Mouse (Mus musculus): ENCODE data around the gene Klk5. TPM values are rescaled to one million over a fixed set of nuclear protein-coding genes. Genes with fewer than 3 reads are reported as not detected.

Gene Klk5
- polyA plus RNA-seq, 1 experiment from 2014 or later = not detected

DNA sequence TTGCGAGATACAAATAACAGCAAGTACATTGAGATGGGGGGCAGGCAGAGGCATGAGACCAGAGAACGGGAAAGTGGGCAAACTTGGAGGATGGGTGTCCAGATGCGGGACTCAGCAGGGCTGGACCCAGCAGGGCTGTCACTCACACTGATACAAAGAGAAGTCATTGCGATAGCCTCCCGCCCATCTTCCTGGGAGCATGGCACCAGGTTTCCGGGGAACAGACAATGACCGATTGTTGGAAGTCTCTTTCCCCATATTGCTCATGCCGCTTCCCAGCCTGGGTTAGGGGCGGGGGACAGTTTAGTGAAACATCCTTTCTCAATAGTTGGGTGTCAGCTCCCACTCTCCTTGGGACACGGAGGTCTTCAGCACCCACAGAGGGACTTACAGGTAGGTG, 17.6 kb upstream of the Klk5 start, which contains the start of gene Klk6:
Gene Klk6, plus strand, starts transcription at position 301 of the 400 bp plus-strand sequence.
- H3K27me3 ChIP-seq (ENCODE audit: control insufficient read depth, insufficient read depth, low read length) = no peaks in the 10 kb centered on the region
- no peaks in the 10 kb centered on the region for H3K4me1 ChIP-seq (ENCODE audit: control insufficient read depth, insufficient read depth, low read length)
- no peak within 1 kb of the TSS for H3K4me2 ChIP-seq
- H3K9me3 ChIP-seq (ENCODE audit: control insufficient read depth, low read length) = no peaks in the 10 kb centered on the region
- WGBS = 80% methylated on average over 10 of the region's 10 CpGs
- H3K4me3 ChIP-seq (ENCODE audit: low read depth, low read length) = no peak within 1 kb of the TSS
- no peak within 1 kb of the TSS for H3K9ac ChIP-seq (ENCODE audit: low read length)
- DNase-seq (ENCODE audit: low spot score, missing footprints) = no peak
- no peaks in the 10 kb centered on the region for H3K36me3 ChIP-seq (ENCODE audit: control insufficient read depth, insufficient read depth, low read length)
- H3K27ac ChIP-seq (ENCODE audit: low read depth, low read length) = no peak within 1 kb of the TSS
- no peak for ATAC-seq (ENCODE audit: low FRiP score)

DNA sequence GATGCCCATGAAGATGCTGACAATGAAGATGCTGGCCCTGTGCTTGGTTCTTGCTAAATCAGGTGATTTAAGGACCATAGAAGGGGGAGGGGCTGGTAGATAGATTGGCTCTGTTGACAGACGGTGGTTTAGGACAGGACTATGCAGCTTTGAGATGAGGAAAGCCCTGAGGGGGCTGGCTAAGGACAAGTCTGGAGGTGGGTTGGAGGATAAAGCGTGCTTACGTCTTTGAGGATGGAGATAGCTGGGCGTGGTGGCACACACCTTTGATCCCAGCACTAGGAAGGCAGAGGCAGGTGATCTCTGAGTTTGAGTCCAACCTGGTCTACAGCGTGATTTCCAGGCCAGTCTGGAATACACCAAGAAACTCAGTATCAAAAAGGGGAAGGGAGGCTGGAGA, 15.7 kb upstream of the Klk5 start:
- no peak overlapping the region for H3K27ac ChIP-seq (ENCODE audit: low read depth, low read length)
- H3K9ac ChIP-seq (ENCODE audit: low read length) = no peak overlapping the region
- H3K36me3 ChIP-seq (ENCODE audit: control insufficient read depth, insufficient read depth, low read length) = no peaks in the 10 kb centered on the region
- WGBS = 84% methylated on average over 5 of the region's 5 CpGs
- H3K27me3 ChIP-seq (ENCODE audit: control insufficient read depth, insufficient read depth, low read length) = no peaks in the 10 kb centered on the region
- no peak overlapping the region for H3K4me2 ChIP-seq
- H3K9me3 ChIP-seq (ENCODE audit: control insufficient read depth, low read length) = no peaks in the 10 kb centered on the region
- no peak overlapping the region for H3K4me3 ChIP-seq (ENCODE audit: low read depth, low read length)
- H3K4me1 ChIP-seq (ENCODE audit: control insufficient read depth, insufficient read depth, low read length) = no peaks in the 10 kb centered on the region
- ATAC-seq (ENCODE audit: low FRiP score) (no peak), DNase-seq (ENCODE audit: low spot score, missing footprints) (no peak)

DNA sequence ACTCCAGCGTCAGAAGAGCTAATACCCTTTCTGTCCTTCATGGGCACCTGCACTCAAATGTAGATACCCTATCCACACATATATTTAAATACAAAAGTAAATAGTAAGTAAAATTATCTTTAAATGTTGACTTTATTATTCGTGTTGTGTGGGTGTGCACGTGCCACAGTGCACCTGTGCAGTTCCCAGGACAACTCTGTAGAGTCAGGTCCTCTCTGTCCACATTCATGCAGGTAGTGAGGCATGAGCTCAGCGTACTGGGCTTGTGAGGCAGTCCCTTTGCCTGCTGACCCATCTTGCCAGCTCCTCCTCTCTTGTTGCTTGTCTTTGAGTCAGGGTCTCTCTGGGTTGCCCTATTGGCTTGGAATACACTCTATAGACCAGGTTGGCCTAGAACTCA, 14.1 kb upstream of the Klk5 start:
- Histone ChIP-seq H3K27me3 (ENCODE audit: control insufficient read depth, insufficient read depth, low read length) (no peaks in the 10 kb centered on the region), H3K36me3 (ENCODE audit: control insufficient read depth, insufficient read depth, low read length) (no peaks in the 10 kb centered on the region), H3K9ac (ENCODE audit: low read length) (no peak overlapping the region), H3K9me3 (ENCODE audit: control insufficient read depth, low read length) (no peaks in the 10 kb centered on the region), H3K4me1 (ENCODE audit: control insufficient read depth, insufficient read depth, low read length) (no peaks in the 10 kb centered on the region), H3K4me2 (no peak overlapping the region), H3K4me3 (ENCODE audit: low read depth, low read length) (no peak overlapping the region), H3K27ac (ENCODE audit: low read depth, low read length) (no peak overlapping the region)
- 81% methylated on average over 4 of the region's 4 CpGs for WGBS
- DNase-seq (ENCODE audit: low spot score, missing footprints) (no peak), ATAC-seq (ENCODE audit: low FRiP score) (no peak)

- WGBS = 87% methylated on average over 8 of the region's 8 CpGs
- Histone ChIP-seq H3K36me3 (ENCODE audit: control insufficient read depth, insufficient read depth, low read length) (no peaks in the 10 kb centered on the region), H3K4me1 (ENCODE audit: control insufficient read depth, insufficient read depth, low read length) (no peaks in the 10 kb centered on the region), H3K4me3 (ENCODE audit: low read depth, low read length) (no peak overlapping the region), H3K27me3 (ENCODE audit: control insufficient read depth, insufficient read depth, low read length) (no peaks in the 10 kb centered on the region), H3K9me3 (ENCODE audit: control insufficient read depth, low read length) (no peaks in the 10 kb centered on the region), H3K9ac (ENCODE audit: low read length) (no peak overlapping the region), H3K4me2 (no peak overlapping the region), H3K27ac (ENCODE audit: low read depth, low read length) (no peak overlapping the region)
- no peak for DNase-seq (ENCODE audit: low spot score, missing footprints)
- ATAC-seq (ENCODE audit: low FRiP score) = no peak
Measured at GRCm38 (mm10) chr7:43829006-43829405, 12.8 kb upstream of the Klk5 start.

- no peak overlapping the region for H3K27ac ChIP-seq (ENCODE audit: low read depth, low read length)
- no peak overlapping the region for H3K4me3 ChIP-seq (ENCODE audit: low read depth, low read length)
- WGBS = 84% methylated on average over 4 of the region's 4 CpGs
- no peaks in the 10 kb centered on the region for H3K36me3 ChIP-seq (ENCODE audit: control insufficient read depth, insufficient read depth, low read length)
- no peak overlapping the region for H3K4me2 ChIP-seq
- DNase-seq (ENCODE audit: low spot score, missing footprints) = no peak
- no peaks in the 10 kb centered on the region for H3K4me1 ChIP-seq (ENCODE audit: control insufficient read depth, insufficient read depth, low read length)
- H3K27me3 ChIP-seq (ENCODE audit: control insufficient read depth, insufficient read depth, low read length) = no peaks in the 10 kb centered on the region
- no peak for ATAC-seq (ENCODE audit: low FRiP score)
- no peak overlapping the region for H3K9ac ChIP-seq (ENCODE audit: low read length)
- H3K9me3 ChIP-seq (ENCODE audit: control insufficient read depth, low read length) = no peaks in the 10 kb centered on the region
Measured at GRCm38 (mm10) chr7:43843801-43844200, 2.0 kb downstream of the Klk5 start.

DNA sequence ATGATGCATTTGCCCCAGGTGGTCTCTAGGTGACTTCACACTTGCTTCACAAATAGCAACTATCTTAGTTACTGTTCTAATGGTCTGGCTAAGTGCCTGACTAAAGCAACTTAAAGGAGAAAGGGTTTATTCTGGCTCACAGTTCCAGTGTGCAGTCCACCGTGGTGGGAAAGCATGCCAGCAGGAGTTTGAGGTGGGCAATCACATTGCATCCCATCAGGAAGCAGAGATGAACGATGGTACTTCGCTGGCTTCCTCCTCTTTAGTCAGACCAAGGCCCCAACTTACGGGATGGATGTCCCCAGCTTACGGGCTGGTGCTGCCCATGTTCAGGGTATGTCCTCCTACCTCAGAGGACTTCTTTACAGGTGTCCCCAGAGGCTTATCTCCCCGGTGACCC, 9.8 kb downstream of the Klk5 start:
- 91% methylated on average over 6 of the region's 6 CpGs for WGBS
- no peak for ATAC-seq (ENCODE audit: low FRiP score)
- Histone ChIP-seq H3K4me2 (no peak overlapping the region), H3K36me3 (ENCODE audit: control insufficient read depth, insufficient read depth, low read length) (no peaks in the 10 kb centered on the region), H3K4me3 (ENCODE audit: low read depth, low read length) (no peak overlapping the region), H3K9ac (ENCODE audit: low read length) (no peak overlapping the region), H3K4me1 (ENCODE audit: control insufficient read depth, insufficient read depth, low read length) (no peaks in the 10 kb centered on the region), H3K9me3 (ENCODE audit: control insufficient read depth, low read length) (no peaks in the 10 kb centered on the region), H3K27ac (ENCODE audit: low read depth, low read length) (no peak overlapping the region), H3K27me3 (ENCODE audit: control insufficient read depth, insufficient read depth, low read length) (no peaks in the 10 kb centered on the region)
- DNase-seq (ENCODE audit: low spot score, missing footprints) = no peak

GRCm38 (mm10) chr7:43854642-43855380, 13.0 kb downstream of the Klk5 start:
- no peak overlapping the region for H3K4me2 ChIP-seq
- H3K27ac ChIP-seq (ENCODE audit: low read depth, low read length) = no peak overlapping the region
- H3K36me3 ChIP-seq (ENCODE audit: control insufficient read depth, insufficient read depth, low read length) = no peaks in the 10 kb centered on the region
- no peaks in the 10 kb centered on the region for H3K27me3 ChIP-seq (ENCODE audit: control insufficient read depth, insufficient read depth, low read length)
- no peak overlapping the region for H3K9ac ChIP-seq (ENCODE audit: low read length)
- no peak overlapping the region for H3K4me3 ChIP-seq (ENCODE audit: low read depth, low read length)
- H3K9me3 ChIP-seq (ENCODE audit: control insufficient read depth, low read length) = no peaks in the 10 kb centered on the region
- H3K4me1 ChIP-seq (ENCODE audit: control insufficient read depth, insufficient read depth, low read length) = no peaks in the 10 kb centered on the region
- DNase-seq (ENCODE audit: low spot score, missing footprints) = no peak
- ATAC-seq (ENCODE audit: low FRiP score) = no peak
- WGBS = 83% methylated on average over 9 of the region's 9 CpGs

- H3K9ac ChIP-seq (ENCODE audit: low read length) = no peak overlapping the region
- WGBS = 77% methylated on average over 3 of the region's 3 CpGs
- no peak overlapping the region for H3K4me2 ChIP-seq
- ATAC-seq (ENCODE audit: low FRiP score) (no peak), DNase-seq (ENCODE audit: low spot score, missing footprints) (no peak)
- no peak overlapping the region for H3K27ac ChIP-seq (ENCODE audit: low read depth, low read length)
- no peaks in the 10 kb centered on the region for H3K36me3 ChIP-seq (ENCODE audit: control insufficient read depth, insufficient read depth, low read length)
- no peak overlapping the region for H3K4me3 ChIP-seq (ENCODE audit: low read depth, low read length)
- H3K9me3 ChIP-seq (ENCODE audit: control insufficient read depth, low read length) = no peaks in the 10 kb centered on the region
- no peaks in the 10 kb centered on the region for H3K4me1 ChIP-seq (ENCODE audit: control insufficient read depth, insufficient read depth, low read length)
- no peaks in the 10 kb centered on the region for H3K27me3 ChIP-seq (ENCODE audit: control insufficient read depth, insufficient read depth, low read length)
Measured at GRCm38 (mm10) chr7:43855709-43856108, 13.9 kb downstream of the Klk5 start.

GRCm38 (mm10) chr7:43856307-43856706, 14.5 kb downstream of the Klk5 start:
- no peak for DNase-seq (ENCODE audit: low spot score, missing footprints)
- WGBS = 83% methylated on average over 7 of the region's 7 CpGs
- no peak overlapping the region for H3K9ac ChIP-seq (ENCODE audit: low read length)

More at GRCm38 (mm10) chr7:43856307-43856706, 14.5 kb downstream of the Klk5 start:
- Histone ChIP-seq H3K4me2 (no peak overlapping the region), H3K36me3 (ENCODE audit: control insufficient read depth, insufficient read depth, low read length) (no peaks in the 10 kb centered on the region), H3K9me3 (ENCODE audit: control insufficient read depth, low read length) (no peaks in the 10 kb centered on the region), H3K27ac (ENCODE audit: low read depth, low read length) (no peak overlapping the region), H3K4me1 (ENCODE audit: control insufficient read depth, insufficient read depth, low read length) (no peaks in the 10 kb centered on the region), H3K27me3 (ENCODE audit: control insufficient read depth, insufficient read depth, low read length) (no peaks in the 10 kb centered on the region), H3K4me3 (ENCODE audit: low read depth, low read length) (no peak overlapping the region)
- ATAC-seq (ENCODE audit: low FRiP score) = no peak

Measured in midbrain, embryonic 11.5 days (tissue).